Mouse (Mus musculus) cerebellum, adult 9-11 months (tissue): Measurements from ENCODE around the gene F2.
"Not testable (repeated sequence)": the region's sequence is repeated elsewhere in the genome, so short reads cannot be mapped to it uniquely, and the experiment has no call there.

Experiments
- DNase-seq: peaks from one replicate; pipeline ENCODE4 v3.0.0; 2022

Gene F2

GRCm38 (mm10) chr2:91645811-91646210, 9.6 kb upstream of the F2 start:
- no peak for DNase-seq

GRCm38 (mm10) chr2:91645354-91645753, 9.1 kb upstream of the F2 start:
- DNase-seq = no peak

- DNase-seq = no peak
Measured at GRCm38 (mm10) chr2:91644021-91644420, 7.8 kb upstream of the F2 start.

GRCm38 (mm10) chr2:91642825-91643415, 6.7 kb upstream of the F2 start:
- DNase-seq = no peak

GRCm38 (mm10) chr2:91638931-91639330, 2.7 kb upstream of the F2 start:
- no peak for DNase-seq

GRCm38 (mm10) chr2:91636727-91637338, 619 bp upstream of the F2 start:
- no peak for DNase-seq

- no peak for DNase-seq
Measured at GRCm38 (mm10) chr2:91635486-91635885, 728 bp downstream of the F2 start.

- DNase-seq = peak; percentile 51
Measured at GRCm38 (mm10) chr2:91634841-91635240, 1.4 kb downstream of the F2 start.

GRCm38 (mm10) chr2:91633334-91633977, 2.8 kb downstream of the F2 start:
- no peak for DNase-seq

GRCm38 (mm10) chr2:91632316-91632715, 3.9 kb downstream of the F2 start:
- no peak for DNase-seq

- no peak for DNase-seq
Measured at GRCm38 (mm10) chr2:91631826-91632225, 4.4 kb downstream of the F2 start.

GRCm38 (mm10) chr2:91630384-91630783, 5.8 kb downstream of the F2 start:
- DNase-seq = no peak

- no peak for DNase-seq
Measured at GRCm38 (mm10) chr2:91629682-91630081, 6.5 kb downstream of the F2 start.

- DNase-seq = no peak
Measured at GRCm38 (mm10) chr2:91628171-91628570, 8.0 kb downstream of the F2 start.

- DNase-seq = no peak
Measured at GRCm38 (mm10) chr2:91627486-91627885, 8.7 kb downstream of the F2 start.

GRCm38 (mm10) chr2:91623366-91623765, 12.8 kb downstream of the F2 start:
- DNase-seq = not testable (repeated sequence)

GRCm38 (mm10) chr2:91622356-91622755, 13.9 kb downstream of the F2 start:
- DNase-seq = no peak

GRCm38 (mm10) chr2:91609370-91609769, 26.8 kb downstream of the F2 start:
- not testable (repeated sequence) for DNase-seq

- DNase-seq = no peak
Measured at GRCm38 (mm10) chr2:91602389-91602788, 33.8 kb downstream of the F2 start.

GRCm38 (mm10) chr2:91600475-91600874, 35.7 kb downstream of the F2 start:
- no peak for DNase-seq

- DNase-seq = no peak
Measured at GRCm38 (mm10) chr2:91586242-91586641, 50.0 kb downstream of the F2 start.

- DNase-seq = peak; percentile 6
Measured at GRCm38 (mm10) chr2:91580894-91581293, 55.3 kb downstream of the F2 start.
